Mouse (Mus musculus) kidney, adult 2 months (tissue): ENCODE data around the gene Nuak2. TPM values are rescaled to one million over a fixed set of nuclear protein-coding genes. Genes with fewer than 3 reads are reported as not detected.

ENCODE experiments used
- DNase-seq: peaks from one replicate; pipeline ENCODE4 v3.0.0; 2021
- H3K27ac ChIP-seq: fragments of 200-500 bp; 2 replicates; pipeline ENCODE4 v1.5.1; 2012; ENCODE audit warnings: low read depth, low read length, control low read depth, inconsistent platforms; ENCODE audit not compliant: insufficient read depth
- H3K27me3 ChIP-seq: fragments of 200-500 bp; replicated peaks from 2 replicates; pipeline ENCODE4 v1.6.1; 2012; ENCODE audit warnings: mild to moderate bottlenecking, moderate library complexity, low read length, inconsistent platforms; ENCODE audit not compliant: control insufficient read depth, insufficient read depth
- H3K36me3 ChIP-seq: fragments of 200-500 bp; 2 replicates; pipeline ENCODE4 v1.6.1; 2012; ENCODE audit warnings: mild to moderate bottlenecking, moderate library complexity, low read length, inconsistent platforms; ENCODE audit not compliant: control insufficient read depth, insufficient read depth
- H3K4me1 ChIP-seq: fragments of 200-500 bp; 2 replicates; pipeline ENCODE4 v1.6.1; 2011; ENCODE audit warnings: low read length; ENCODE audit not compliant: control insufficient read depth, insufficient read depth
- H3K4me3 ChIP-seq: fragments of 200-500 bp; 2 replicates; pipeline ENCODE4 v1.5.1; 2011; ENCODE audit warnings: mild to moderate bottlenecking, low read depth, low read length, control low read depth; ENCODE audit not compliant: insufficient read depth
- CTCF ChIP-seq: fragments of 200-500 bp; conservative IDR thresholded peaks from 2 replicates; pipeline ENCODE4 v1.5.1; 2011; ENCODE audit warnings: low read depth, mild to moderate bottlenecking, control low read depth, low read length, moderate library complexity, mixed read lengths; ENCODE audit not compliant: insufficient read depth, insufficient read length
- POLR2A ChIP-seq: fragments of 200-500 bp; IDR thresholded peaks from one replicate; pipeline ENCODE4 v1.6.1; 2011; ENCODE audit warnings: low read depth, low read length, control low read depth
- WGBS: fragments of 180-500 bp; shearing (Covaris S2); methylation state at CpG from one replicate; pipeline ENCODE4 v1.1.7; 2018; 5-methylcytosine and 5-hydroxymethylcytosine counted together
- polyA plus RNA-seq: library from polyadenylated mRNA; depleted of rRNA; stranded (reverse); fragments of >200 nt; gene quantifications from 2 replicates; pipeline ENCODE4 v1.2.3, GENCODE M21; 2012; rRNA removed

The Nuak2 gene
- polyA plus RNA-seq, 1 experiment, result 56.1 TPM

- Histone ChIP-seq H3K4me3 (no peak overlapping the region), H3K27me3 (no peaks in the 10 kb centered on the region), H3K36me3 (no peaks in the 10 kb centered on the region), H3K27ac (no peak overlapping the region), H3K4me1 (no peaks in the 10 kb centered on the region)
- no peak for DNase-seq
- no peak for TF ChIP-seq CTCF
- no peak for TF ChIP-seq POLR2A
- 84% methylated on average over 27 of the region's 27 CpGs for WGBS
Observed at GRCm38 (mm10) chr1:132380550-132381100, 64.7 kb downstream of the Nuak2 start.

- no peak overlapping the region for H3K4me3 ChIP-seq
Observed at GRCm38 (mm10) chr1:132381929-132382328, 66.0 kb downstream of the Nuak2 start.

More at GRCm38 (mm10) chr1:132381929-132382328, 66.0 kb downstream of the Nuak2 start:
- no peaks in the 10 kb centered on the region for H3K27me3 ChIP-seq
- no peaks in the 10 kb centered on the region for H3K4me1 ChIP-seq
- 76% methylated on average over 10 of the region's 10 CpGs for WGBS
- no peaks in the 10 kb centered on the region for H3K36me3 ChIP-seq
- DNase-seq, result no peak
- TF ChIP-seq CTCF (no peak), POLR2A (no peak)
- no peak overlapping the region for H3K27ac ChIP-seq

Other genes starting within 250 kb of the Nuak2 start
- gene Mfsd4a, start 248.1 kb upstream of the Nuak2 start, polyA plus RNA-seq, result 64.1 and 84.5 TPM in 2 replicates
- gene Cdk18, start 176.4 kb upstream of the Nuak2 start, polyA plus RNA-seq, result 69.3 and 73.8 TPM in 2 replicates
- not detected in 2 replicates for gene Lemd1, start 124.7 kb upstream of the Nuak2 start, polyA plus RNA-seq
- gene AC124108.1, start 124.7 kb upstream of the Nuak2 start, polyA plus RNA-seq, result not detected in 2 replicates
- not detected in 2 replicates for gene Gm10188, start 86.4 kb upstream of the Nuak2 start, polyA plus RNA-seq
- gene Klhdc8a, start 17.5 kb upstream of the Nuak2 start, polyA plus RNA-seq, result 15.7 and 17.7 TPM in 2 replicates
- 6.0 and 6.3 TPM in 2 replicates for gene Tmcc2, start 75.2 kb downstream of the Nuak2 start, polyA plus RNA-seq
- 13.0 and 13.9 TPM in 2 replicates for gene Dstyk, start 101.4 kb downstream of the Nuak2 start, polyA plus RNA-seq
- 16.0 and 21.3 TPM in 2 replicates for gene Rbbp5, start 161.2 kb downstream of the Nuak2 start, polyA plus RNA-seq
- 1.8 and 2.0 TPM in 2 replicates for gene Tmem81, start 190.1 kb downstream of the Nuak2 start, polyA plus RNA-seq
- 0.03 and 0.11 TPM in 2 replicates for gene Cntn2, start 227.1 kb downstream of the Nuak2 start, polyA plus RNA-seq